Mouse (Mus musculus) 3134 (cell line): Measurements from ENCODE around the gene Atp8b3.

ENCODE experiments used
- DNase-seq: peaks from one replicate; pipeline ENCODE4 v3.0.0-alpha.2; 2011; ENCODE audit warnings: low spot score; ENCODE audit not compliant: insufficient read length; ENCODE audit errors: extremely low read depth

The Atp8b3 gene

GRCm38 (mm10) chr10:80569664-80570066 is 30.7 kb upstream of the Atp8b3 start:
- no peak for DNase-seq

GRCm38 (mm10) chr10:80568876-80569275 is 30.0 kb upstream of the Atp8b3 start:
- no peak for DNase-seq

DNA sequence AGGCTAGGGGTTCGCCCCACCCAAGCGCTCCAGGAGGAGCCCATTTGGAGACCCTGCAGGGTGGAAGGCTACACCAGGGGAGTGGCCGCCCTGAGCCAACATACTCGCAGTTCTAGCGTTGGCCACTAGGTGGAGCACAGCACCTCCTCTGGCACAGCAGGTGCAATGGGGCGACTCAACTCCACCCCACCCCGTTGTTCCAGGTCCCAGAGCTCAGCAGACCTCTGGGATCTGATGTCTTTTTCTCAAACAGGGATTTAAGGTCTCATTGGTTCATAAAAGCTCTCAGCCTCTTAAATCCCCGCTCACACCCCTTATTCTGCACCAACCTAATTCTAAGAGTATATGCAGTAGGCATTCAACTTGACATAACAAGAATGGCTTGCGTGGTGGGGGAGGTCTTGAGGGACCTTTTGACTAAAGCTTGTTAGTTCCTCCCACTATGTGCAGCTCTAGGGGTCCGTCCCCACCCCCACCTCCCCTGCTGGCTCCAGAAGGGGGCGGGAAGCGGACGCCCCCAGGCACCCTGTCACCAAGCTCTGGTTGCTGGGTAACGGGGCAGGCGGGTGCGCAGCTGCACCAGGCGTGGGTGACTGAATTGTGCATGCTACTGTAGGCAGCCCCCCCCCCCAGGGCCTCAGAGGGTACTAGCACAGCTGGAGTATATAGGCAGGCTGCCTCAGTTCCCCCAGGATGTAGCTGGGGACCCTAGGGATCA is 27.6 kb upstream of the Atp8b3 start:
- peak; percentile 43 for DNase-seq

GRCm38 (mm10) chr10:80561116-80561944 is 22.4 kb upstream of the Atp8b3 start, which contains the start of gene Rexo1:
Rexo1 (minus strand) TSS chr10:80561560.
- DNase-seq: peak; percentile 91

DNA sequence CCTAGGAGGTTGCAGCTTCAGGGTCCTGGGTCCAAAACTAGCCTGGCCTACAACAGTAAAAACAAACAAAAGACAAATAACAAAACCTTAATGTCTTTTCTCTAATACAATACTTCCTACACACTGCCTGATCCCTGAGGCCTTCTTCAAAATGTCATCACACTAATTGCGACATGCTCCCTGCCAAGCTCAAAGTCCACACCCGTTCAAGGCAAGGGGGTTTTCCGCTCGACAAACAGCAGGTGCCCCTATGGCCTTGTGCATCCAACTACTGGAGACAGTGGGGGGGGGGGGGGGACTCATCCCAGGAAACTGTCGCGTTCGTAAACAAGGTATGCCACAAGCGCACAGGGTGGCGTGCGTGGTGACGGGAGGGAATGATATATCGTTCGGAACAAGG is 21.7 kb upstream of the Atp8b3 start:
- DNase-seq: no peak

DNA sequence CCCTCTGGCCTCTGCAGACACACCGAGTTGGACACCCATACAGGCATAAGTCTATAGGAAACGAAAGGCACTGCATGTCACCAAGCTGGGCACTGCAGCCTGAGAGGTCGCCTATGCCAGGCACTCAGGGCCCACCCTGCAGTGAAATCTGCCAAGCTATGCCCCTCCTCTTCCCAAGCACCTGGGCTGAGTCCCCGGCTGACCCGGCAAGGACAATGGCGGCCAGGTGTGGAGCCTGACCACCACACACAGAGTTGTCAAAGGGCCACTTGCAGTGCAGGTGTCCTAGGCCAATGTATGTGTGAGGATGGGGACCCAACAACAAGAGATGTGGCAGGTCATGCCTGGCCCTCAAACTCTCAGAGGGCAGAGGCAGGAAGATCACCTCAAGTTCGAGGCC is 20.5 kb upstream of the Atp8b3 start:
- DNase-seq: no peak

- peak; percentile 73 for DNase-seq
Measured at GRCm38 (mm10) chr10:80557346-80557965, 18.5 kb upstream of the Atp8b3 start.

DNA sequence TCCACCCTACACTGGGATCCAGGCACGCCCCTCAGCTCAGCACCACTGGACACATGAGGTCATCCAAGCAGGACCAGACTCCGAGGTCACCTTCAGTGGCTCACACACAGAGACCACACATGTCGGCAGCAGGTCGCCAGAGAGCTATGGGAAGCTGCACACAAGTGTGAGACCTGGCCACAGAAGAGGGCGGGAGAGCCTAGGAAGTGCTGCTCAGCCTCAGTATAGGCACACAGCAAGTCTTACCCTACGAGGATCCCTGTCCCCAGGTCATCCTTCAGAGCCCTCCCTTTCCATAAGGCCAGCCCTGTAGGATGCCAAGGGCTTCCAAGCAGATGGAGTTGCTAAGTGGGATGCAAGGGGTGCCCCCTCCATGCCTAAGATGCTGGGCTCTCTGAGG is 15.1 kb upstream of the Atp8b3 start:
- DNase-seq: no peak

- DNase-seq: no peak
Measured at GRCm38 (mm10) chr10:80553575-80553974, 14.7 kb upstream of the Atp8b3 start.

GRCm38 (mm10) chr10:80552364-80552763 is 13.4 kb upstream of the Atp8b3 start:
- DNase-seq: no peak

DNA sequence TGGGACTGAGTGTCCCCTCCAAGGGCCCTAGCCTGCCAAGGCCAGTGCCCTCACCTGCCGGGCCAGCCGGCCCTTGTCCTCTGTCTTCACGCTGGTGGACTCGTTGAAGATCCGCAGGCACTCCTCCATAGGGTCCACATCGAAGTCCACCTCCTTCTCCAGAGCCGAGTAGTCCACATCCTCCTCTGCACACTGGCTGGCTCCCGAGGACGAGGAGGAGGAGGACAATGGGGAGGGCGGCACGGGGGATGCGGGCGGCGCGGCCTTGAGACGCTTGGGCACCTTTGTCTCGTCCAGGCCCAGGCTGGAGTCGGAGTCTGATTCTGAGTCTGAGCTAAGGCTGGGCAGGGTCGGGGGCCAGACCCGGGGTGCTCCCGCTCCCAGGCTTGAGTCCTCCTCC is 10.4 kb upstream of the Atp8b3 start:
- DNase-seq: no peak

- peak; percentile 57 for DNase-seq
Measured at GRCm38 (mm10) chr10:80548428-80549006, 9.6 kb upstream of the Atp8b3 start.

- no peak for DNase-seq
Measured at GRCm38 (mm10) chr10:80547539-80547938, 8.6 kb upstream of the Atp8b3 start.

DNA sequence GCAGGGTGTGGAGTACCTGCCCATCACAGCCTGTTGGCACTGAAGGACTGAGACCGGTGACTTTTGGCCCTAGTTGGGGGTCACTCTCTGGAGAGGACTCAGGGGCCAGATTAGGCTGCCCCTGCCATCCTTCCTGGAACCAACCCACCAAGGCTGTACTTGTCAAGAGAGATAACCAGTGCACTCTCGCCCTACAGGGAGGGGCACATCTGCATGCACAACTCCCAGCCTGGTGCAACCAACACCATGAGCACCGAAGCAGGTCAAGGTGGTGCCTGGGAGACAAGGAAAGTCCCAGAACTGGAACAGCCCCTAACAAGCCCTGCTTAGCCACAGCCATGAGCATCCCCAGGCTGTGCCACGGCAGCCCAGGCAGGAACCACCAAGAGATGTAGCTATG is 8.0 kb upstream of the Atp8b3 start:
- DNase-seq: no peak

GRCm38 (mm10) chr10:80545590-80545989 is 6.7 kb upstream of the Atp8b3 start:
- DNase-seq: no peak

DNA sequence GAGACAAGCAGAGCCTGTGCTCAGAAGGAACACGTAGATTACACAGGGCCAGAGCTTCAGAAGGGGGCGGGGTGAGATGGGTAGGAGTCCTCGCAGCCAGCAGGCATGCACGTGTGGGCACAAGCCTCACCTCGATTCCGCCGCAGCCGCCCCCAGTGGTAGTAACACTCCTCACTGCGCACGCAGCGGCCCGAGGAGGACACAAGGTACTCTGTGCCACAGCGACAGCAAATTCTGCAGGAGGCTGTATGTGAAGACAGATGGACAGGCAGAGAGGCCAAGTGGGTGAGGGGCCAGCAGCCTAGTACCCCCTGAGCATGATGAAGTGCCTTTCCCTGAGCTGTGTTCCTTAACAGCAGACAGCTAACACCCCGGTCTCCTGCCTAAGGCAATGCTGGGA is 4.9 kb upstream of the Atp8b3 start:
- DNase-seq: no peak

DNA sequence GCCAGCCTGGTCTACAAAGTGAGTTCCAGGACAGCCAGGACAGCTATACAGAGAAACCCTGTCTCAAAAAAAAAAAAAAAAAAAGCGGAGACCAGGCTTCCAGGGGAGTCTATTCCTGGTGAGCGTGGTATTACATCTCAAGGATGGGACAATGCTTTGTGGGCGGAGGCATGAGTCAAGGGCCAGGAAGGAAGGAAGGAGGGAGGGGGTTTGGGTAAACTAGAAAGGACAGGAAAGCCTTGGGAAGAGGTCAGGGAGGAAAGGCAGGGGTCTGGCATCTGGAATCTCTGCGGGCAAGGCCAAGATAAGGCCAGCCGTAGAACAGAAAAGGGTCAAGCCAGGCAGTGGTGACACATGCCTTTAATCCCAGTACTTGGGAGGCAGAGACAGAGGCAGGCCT is 569 bp upstream of the Atp8b3 start:
- DNase-seq: no peak

DNA sequence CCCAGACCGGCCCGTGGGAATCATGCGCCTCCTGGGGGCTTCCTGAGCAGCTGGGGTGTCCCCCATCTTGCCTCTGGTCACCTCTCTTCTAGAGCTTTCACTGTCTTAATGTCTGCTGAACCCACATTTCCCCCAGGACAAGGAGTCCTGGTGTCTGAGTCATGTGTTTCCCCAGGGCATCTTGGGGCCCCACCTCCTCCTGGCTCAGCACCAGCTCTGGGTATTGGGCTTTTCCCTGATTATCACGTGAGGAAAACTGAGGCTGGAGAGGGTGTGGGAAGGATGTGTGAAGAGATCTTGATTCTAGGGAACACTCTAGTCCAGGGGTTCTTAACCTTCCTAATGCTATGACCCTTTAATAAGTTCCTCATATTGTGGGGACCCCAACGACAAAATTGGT is 744 bp downstream of the Atp8b3 start:
- DNase-seq: peak; percentile 78

DNA sequence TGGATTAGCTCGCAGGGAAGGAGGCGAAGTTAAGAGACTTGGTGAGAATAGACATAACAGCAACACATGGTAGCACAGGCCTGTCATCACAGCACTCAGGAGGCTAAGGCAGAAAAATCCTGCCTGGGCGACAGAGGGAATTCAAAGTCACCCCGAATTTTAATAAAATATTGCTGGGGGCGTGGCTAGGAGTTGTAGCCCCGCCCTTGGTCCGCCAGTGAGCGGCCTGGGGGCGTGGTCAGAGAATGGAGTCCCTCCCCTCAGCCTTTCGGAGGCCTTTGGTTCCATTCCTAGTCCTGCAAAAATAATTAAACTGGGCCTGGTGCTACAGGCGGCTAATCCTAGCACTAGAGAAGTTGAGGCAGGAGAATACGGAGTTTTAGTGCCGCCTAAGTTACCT is 3.2 kb downstream of the Atp8b3 start:
- no peak for DNase-seq

- no peak for DNase-seq
Measured at GRCm38 (mm10) chr10:80535071-80535470, 3.9 kb downstream of the Atp8b3 start.

- DNase-seq: no peak
Measured at GRCm38 (mm10) chr10:80533704-80534103, 5.2 kb downstream of the Atp8b3 start.
